Mouse (Mus musculus) ES-Bruce4 (cell line): Measurements from ENCODE around the gene Gm38392.

Source experiments
- CTCF ChIP-seq: IDR thresholded peaks from one replicate; pipeline ENCODE4 v1.8.1; 2011; ENCODE audit warnings: low read depth, low read length
- EP300 ChIP-seq: IDR thresholded peaks from 2 replicates; pipeline ENCODE4 v1.6.1; 2011; ENCODE audit warnings: low read depth, low read length; ENCODE audit not compliant: insufficient read depth
- POLR2A ChIP-seq: IDR thresholded peaks from one replicate; pipeline ENCODE4 v1.8.1; 2011; ENCODE audit warnings: low read length; ENCODE audit not compliant: insufficient read depth

- TF ChIP-seq EP300 (no peak), POLR2A (no peak), CTCF (no peak)
Observed at GRCm38 (mm10) chr3:88334902-88335435, 48.0 kb upstream of the Gm38392 start.
